Mouse (Mus musculus) small intestine, adult 2 months (tissue): Measurements from ENCODE around the gene Wnt10a.

Experiments used
- CTCF ChIP-seq: fragments of 200-500 bp; IDR thresholded peaks from 2 replicates; pipeline ENCODE4 v1.5.1; 2012; ENCODE audit warnings: low read depth, mild to moderate bottlenecking, control low read depth, inconsistent platforms, low read length, moderate library complexity, mixed read lengths; ENCODE audit not compliant: insufficient replicate concordance, insufficient read length; ENCODE audit errors: extremely low read depth
- POLR2A ChIP-seq: fragments of 200-500 bp; IDR thresholded peaks from 2 replicates; pipeline ENCODE4 v1.6.1; 2012; ENCODE audit warnings: low read depth, mild to moderate bottlenecking, control low read depth, inconsistent platforms, low read length, moderate library complexity

GRCm38 (mm10) chr1:74806360-74807311 lies 15.3 kb downstream of the Wnt10a start:
- 0 out of 2 replicates have a peak, but pooled peaks have one; percentile 11 for TF ChIP-seq CTCF
- no peak for TF ChIP-seq POLR2A
